Mouse (Mus musculus) bone marrow, adult 2 months (tissue): Measurements from ENCODE around the gene Med11.

ENCODE experiments used
- CTCF ChIP-seq: fragments of 200-500 bp; IDR thresholded peaks from 2 replicates; pipeline ENCODE4 v1.5.1; 2011; ENCODE audit warnings: low read length, control low read depth; ENCODE audit not compliant: control insufficient read depth, insufficient read depth
- POLR2A ChIP-seq: fragments of 200-500 bp; IDR thresholded peaks from 2 replicates; pipeline ENCODE4 v1.6.1; 2011; ENCODE audit warnings: low read depth, mild to moderate bottlenecking, control low read depth, low read length, borderline replicate concordance; ENCODE audit not compliant: control insufficient read depth

DNA sequence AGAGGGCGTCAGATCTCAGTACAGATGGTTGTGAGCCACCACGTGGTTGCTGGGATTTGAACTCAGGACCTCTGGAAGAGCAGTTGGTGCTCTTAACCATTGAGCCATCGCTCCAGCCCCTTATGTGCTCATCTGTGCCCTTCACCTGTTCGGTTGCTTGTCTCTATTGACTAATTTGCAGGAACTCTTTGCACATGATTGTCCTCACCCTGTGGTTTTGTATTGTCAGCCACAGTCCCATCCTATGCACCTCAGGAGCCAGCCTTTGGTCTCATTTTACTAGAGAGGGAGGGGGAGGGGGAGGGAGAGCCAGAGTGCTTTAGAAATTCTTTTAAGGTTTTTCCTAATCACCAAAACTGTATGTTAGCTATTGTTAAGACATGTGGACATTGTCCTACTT lies 33.5 kb upstream of the Med11 start:
- TF ChIP-seq CTCF = no peak
- TF ChIP-seq POLR2A = no peak
